Mouse (Mus musculus): ENCODE results near the gene Gcgr.
A peak's percentile ranks its signal among the peaks of the same experiment; 100 is the strongest.
"Not testable (repeated sequence)": the region's sequence is repeated elsewhere in the genome, so short reads cannot be mapped to it uniquely, and the experiment has no call there.

The Gcgr gene

GRCm38 (mm10) chr11:120538485-120538884, 8.0 kb downstream of the Gcgr start:
- DNase-seq (ENCODE audit: low spot score in 2 of 2), result peak; percentile 43 to 88

- no peak for DNase-seq (ENCODE audit: low spot score in 2 of 2)
Observed at GRCm38 (mm10) chr11:120538955-120539284, 8.4 kb downstream of the Gcgr start.

- DNase-seq (ENCODE audit: low spot score in 2 of 2), result no peak
Observed at GRCm38 (mm10) chr11:120539285-120540014, 9.0 kb downstream of the Gcgr start.

- DNase-seq (ENCODE audit: low spot score in 2 of 2), result no peak
Observed at GRCm38 (mm10) chr11:120541907-120542306, 11.4 kb downstream of the Gcgr start.

DNA sequence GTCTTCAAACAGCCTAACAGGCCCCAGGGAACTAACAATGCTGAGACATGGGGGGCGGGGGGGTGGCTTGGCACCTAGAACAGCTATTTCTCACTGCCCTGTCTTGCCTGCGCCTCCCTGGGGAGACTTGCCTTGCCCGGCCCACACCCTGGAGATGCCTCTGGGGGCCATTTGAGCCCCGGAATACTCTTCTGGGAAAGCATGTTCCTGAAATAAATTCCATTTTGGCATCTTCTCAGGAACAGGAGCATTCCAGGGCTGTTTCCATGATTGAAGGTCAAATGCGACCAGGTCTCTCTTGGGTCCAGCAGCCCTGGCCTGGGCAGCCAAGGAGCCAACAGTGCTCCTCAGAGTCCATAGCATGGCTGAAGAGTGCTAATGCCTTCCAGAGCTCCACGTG, 11.9 kb downstream of the Gcgr start:
- DNase-seq (ENCODE audit: low spot score in 2 of 2), result no peak

GRCm38 (mm10) chr11:120545964-120546363, 15.5 kb downstream of the Gcgr start:
- no peak for DNase-seq (ENCODE audit: low spot score in 2 of 2)

GRCm38 (mm10) chr11:120547469-120547868, 17.0 kb downstream of the Gcgr start:
- DNase-seq (ENCODE audit: low spot score in 2 of 2), result no peak

- DNase-seq (ENCODE audit: low spot score in 2 of 2), result no peak
Observed at GRCm38 (mm10) chr11:120548214-120548613, 17.7 kb downstream of the Gcgr start.

DNA sequence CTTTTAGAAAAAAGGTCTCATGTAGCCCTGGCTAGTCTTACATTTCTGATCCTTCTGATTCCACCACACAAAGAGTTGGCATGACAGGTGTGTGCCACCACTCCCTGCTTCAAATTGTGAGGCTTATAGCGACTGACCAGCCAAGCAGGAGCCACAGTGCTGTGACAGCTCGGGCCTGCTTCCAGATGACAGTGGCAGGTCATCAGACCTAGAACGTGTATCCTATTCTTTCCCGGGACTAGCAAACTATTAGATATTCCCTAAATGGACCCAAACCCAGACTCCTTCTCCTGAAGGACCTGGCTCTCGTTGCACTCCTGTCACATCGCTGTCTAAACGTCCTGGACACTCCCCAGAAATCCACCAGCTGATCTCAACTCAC, 18.3 kb downstream of the Gcgr start:
- no peak for DNase-seq (ENCODE audit: low spot score in 2 of 2)

- DNase-seq (ENCODE audit: low spot score in 2 of 2), result peak; percentile 91 to 95
Observed at GRCm38 (mm10) chr11:120549168-120549945, 18.9 kb downstream of the Gcgr start, which contains the start of gene Mcrip1. Mcrip1 (minus strand) TSS chr11:120549727.

DNA sequence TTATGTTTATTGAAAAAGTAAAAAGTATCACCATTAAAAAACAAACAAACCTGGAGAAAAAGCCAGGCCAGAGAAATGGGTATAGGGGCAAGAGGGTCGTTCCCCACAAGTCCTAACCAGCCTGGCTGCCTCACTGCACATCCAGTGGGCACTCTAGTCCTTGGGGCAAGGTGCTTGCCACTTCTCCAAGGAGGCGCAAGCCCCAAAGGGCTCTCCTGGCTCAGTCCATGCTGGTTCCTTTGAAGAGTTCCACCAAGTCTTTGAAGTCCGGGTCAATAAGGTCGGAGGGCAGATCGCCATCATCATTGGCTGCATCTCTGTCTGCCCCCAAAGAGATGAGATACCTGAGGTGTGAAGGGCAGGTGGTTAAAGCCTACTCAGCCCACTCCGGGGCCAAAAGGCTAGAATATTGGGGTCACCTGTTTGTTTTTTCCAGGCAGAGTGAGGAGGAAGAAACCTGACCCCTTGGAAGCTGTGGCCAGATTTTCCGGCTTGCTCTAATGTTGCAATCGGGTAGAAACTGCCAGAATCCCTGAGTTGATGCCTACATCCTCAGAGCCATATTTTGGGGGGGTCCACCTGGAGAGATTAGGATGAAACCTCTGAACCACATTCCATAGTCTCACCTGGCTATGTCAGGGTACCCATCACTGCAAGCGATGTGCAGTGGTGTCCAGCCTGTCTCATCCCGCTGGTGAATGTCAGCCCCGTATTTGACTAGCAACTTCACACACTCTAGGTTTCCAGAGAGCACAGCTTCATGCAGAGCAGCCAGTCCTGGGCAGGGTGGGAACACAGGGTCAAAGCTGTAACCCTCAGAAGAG, 19.7 kb downstream of the Gcgr start:
- no peak for DNase-seq (ENCODE audit: low spot score in 2 of 2)

- no peak for DNase-seq (ENCODE audit: low spot score in 2 of 2)
Observed at GRCm38 (mm10) chr11:120550810-120551440, 20.4 kb downstream of the Gcgr start, which contains the start of gene Ppp1r27. Ppp1r27 (minus strand) TSS chr11:120551132.

- DNase-seq (ENCODE audit: low spot score in 2 of 2), result no peak
Observed at GRCm38 (mm10) chr11:120552736-120553135, 22.2 kb downstream of the Gcgr start.

DNA sequence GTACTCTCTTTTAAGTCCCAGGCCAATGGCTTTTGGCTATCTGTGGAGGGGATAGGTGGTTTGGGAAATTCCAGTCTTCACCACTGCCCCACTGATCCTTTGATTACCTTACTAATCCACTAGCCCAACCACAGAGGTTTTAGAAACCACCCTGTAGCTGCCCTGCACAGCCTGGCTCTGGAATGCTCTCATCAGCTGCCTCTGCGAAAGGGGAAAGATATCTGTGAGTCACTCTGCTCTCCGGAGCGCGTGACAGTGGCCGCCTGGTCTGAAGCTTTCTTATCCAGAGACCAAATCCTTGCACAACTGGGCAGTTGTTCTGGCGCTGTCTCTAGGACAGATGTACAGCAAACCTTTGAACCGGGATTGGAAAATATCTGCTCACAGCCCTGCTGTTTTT, 24.3 kb downstream of the Gcgr start:
- DNase-seq (ENCODE audit: low spot score in 2 of 2), result no peak

- no peak for DNase-seq (ENCODE audit: low spot score in 2 of 2)
Observed at GRCm38 (mm10) chr11:120555260-120555659, 24.8 kb downstream of the Gcgr start.

DNA sequence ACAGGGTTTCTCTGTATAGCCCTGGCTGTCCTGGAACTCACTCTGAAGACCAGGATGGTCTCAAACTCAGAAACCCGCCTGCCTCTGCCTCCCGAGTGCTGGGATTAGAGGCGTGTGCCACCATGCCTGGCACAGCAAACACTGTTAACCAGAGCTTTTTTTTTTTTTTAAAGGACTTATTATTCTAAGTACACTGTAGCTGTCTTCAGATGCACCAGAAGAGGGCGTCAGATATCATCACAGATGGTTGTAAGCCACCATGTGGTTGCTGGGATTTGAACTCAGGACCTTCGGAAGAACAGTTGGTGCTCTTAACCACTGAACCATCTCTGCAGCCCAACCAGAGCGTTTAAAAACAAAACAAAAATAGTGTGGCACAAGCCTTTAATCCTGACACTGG, 28.3 kb downstream of the Gcgr start:
- not testable (repeated sequence) for DNase-seq (ENCODE audit: low spot score in 2 of 2)

DNA sequence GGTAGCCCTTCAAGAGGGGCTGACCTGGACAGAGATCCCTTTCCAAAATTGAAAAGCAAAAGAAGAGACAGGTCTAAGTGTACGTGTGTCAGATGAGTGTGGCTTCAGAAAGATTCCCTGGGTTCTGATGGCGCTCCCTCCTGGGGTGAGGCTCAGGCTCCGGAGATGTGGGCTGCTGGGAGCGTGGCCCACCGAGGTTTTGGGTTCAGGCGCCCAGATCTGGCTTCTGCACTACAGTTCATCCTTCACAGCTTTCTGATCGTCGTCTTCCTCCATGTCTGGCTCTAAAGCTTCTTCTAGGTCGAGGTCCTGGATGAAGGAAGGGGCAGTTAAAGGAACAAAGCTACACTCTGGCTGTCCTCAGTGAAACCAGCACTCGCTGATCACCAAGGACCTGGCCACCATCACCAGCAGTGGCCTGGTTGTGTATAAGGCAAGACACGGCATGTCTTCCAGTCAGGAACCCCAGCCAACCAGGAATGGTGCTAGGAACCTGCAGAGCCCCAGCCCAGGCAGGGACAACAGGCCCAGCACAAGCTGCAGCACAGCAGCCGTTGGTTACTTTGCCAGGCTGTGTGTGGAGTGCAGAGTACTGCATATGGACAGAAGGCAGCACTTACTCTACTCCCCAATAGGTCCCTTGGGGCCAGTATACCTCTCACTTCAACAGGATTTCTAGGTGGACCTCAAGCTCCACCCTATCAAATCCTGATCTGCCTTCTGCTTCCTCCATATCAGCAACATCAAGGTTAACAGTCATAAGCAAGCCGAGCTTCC, 30.6 kb downstream of the Gcgr start:
- no peak for DNase-seq (ENCODE audit: low spot score in 2 of 2)

- DNase-seq (ENCODE audit: low spot score in 2 of 2), result no peak
Observed at GRCm38 (mm10) chr11:120562949-120563348, 32.5 kb downstream of the Gcgr start.

DNA sequence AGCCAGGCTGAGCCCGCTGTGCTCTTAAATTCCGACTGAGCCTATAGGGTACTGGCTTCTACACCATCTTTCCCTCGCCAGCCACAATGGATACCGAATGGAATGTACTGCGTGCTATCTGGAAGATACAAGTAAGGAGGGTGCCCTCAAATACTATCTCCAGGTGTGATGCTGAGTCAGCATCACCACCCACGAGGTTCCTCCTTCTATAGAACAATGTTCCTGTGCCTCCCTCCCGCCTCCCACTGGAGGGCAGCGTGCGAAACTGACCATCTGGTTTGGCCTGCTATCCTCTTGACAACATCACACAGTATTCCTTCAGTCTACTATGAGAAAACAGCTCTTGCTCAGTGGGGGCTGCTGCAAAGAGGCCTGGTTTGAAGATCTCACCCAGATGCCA, 34.6 kb downstream of the Gcgr start:
- no peak for DNase-seq (ENCODE audit: low spot score in 2 of 2)

- no peak for DNase-seq (ENCODE audit: low spot score in 2 of 2)
Observed at GRCm38 (mm10) chr11:120568324-120568723, 37.8 kb downstream of the Gcgr start.

DNA sequence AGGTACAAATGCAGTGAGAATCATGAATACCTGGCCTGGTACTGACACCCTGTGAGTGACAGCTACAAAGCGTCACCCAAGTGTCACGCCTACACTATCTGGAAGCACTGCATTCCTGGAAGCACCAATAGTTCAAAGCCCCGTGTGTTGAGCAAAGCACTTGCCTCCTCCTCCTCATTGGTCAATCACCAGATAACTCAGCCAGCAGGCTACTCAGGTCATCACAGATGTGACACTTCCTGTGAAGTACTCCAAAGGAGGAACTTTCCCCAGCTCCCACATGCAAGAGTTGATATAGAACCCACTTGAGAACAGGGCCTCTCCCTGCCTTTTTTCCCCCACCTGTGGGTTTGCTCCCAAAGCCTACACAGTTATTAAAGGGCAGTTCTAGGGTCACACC, 40.6 kb downstream of the Gcgr start:
- DNase-seq (ENCODE audit: low spot score in 2 of 2), result no peak

All from cerebellum, postnatal 4 days (tissue).